Mouse (Mus musculus) kidney, postnatal 14 days (tissue): Measurements from ENCODE around the gene Tulp2.

ENCODE experiments used
- DNase-seq: peaks from one replicate; pipeline ENCODE4 v3.0.0; 2022; ENCODE audit warnings: mixed read lengths

Gene Tulp2

GRCm38 (mm10) chr7:45555787-45556186 lies 74.1 kb downstream of the Tulp2 start:
- DNase-seq: peak; percentile 86

- DNase-seq: peak; percentile 53
Observed at GRCm38 (mm10) chr7:45558907-45559306, 77.2 kb downstream of the Tulp2 start.

- no peak for DNase-seq
Observed at GRCm38 (mm10) chr7:45560241-45560640, 78.6 kb downstream of the Tulp2 start.

GRCm38 (mm10) chr7:45560843-45561623 lies 79.4 kb downstream of the Tulp2 start:
- DNase-seq: peak; percentile 86

- no peak for DNase-seq
Observed at GRCm38 (mm10) chr7:45561624-45562520, 80.2 kb downstream of the Tulp2 start.

- no peak for DNase-seq
Observed at GRCm38 (mm10) chr7:45564811-45565210, 83.1 kb downstream of the Tulp2 start.

- no peak for DNase-seq
Observed at GRCm38 (mm10) chr7:45565446-45565845, 83.8 kb downstream of the Tulp2 start.

DNA sequence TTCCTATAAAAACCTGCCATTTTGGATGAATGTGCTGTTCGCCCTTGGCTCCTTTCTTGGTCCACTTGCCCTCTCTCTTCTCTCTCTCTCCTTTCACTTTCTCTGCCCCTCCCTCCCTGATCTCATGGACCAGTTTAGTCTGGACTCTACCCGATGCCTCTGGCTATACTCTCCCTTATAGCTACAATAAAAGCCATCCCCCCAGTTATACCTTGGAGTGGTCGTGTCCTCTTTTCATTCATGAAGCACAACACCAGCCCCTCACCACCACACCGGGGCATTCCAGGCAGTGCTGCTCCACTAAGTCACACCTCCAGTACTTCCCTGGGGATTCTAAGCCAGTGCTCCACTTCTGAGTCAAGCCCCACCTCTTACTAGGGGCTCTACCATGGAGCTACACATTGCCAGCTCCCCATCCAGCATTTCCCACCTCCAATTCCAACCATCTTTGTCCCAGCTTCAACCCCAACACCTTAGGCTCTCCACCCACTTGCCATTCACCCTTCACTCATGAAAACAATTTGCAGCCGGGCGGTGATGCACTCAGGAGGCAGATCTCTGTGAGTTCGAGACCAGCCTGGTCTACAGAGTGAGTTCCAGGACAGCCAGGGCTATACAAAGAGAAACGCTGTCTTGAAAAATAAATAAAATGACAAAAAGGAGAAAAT lies 85.6 kb downstream of the Tulp2 start:
- no peak for DNase-seq

GRCm38 (mm10) chr7:45567780-45568516 lies 86.3 kb downstream of the Tulp2 start:
- DNase-seq: peak; percentile 96

GRCm38 (mm10) chr7:45568601-45569473 lies 87.2 kb downstream of the Tulp2 start:
- DNase-seq: no peak

- DNase-seq: peak; percentile 83
Observed at GRCm38 (mm10) chr7:45570103-45570741, 88.5 kb downstream of the Tulp2 start, which contains the start of gene Bcat2. Gene Bcat2 (plus strand): TSS chr7:45570153.

DNA sequence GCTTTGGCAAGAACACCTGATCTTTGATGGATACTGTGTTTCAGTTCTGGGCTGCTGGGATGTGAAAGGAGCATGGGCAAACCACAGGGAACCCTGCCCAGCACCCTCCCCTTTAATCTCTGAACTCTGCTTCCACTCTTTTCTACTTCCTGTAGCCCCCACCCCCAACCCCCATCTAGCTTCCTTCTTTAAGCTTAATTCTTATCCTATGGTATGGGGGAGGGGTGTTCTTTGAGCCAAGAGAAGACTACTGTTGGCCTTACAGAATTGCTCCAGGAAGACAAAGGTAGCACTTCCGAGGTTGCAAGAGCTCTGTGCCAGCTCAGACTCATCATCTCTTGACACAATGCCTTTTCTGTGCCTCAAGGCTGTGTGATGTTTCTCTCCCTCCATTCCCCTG lies 90.3 kb downstream of the Tulp2 start:
- no peak for DNase-seq
